Mouse (Mus musculus) cerebellum, adult 11 months (tissue): ENCODE data around the gene Tnnc2.

Source experiments
- DNase-seq: peaks from one replicate; pipeline ENCODE4 v3.0.0; 2022

Gene Tnnc2

GRCm38 (mm10) chr2:164770279-164770678 is 9.5 kb downstream of the Tnnc2 start:
- no peak for DNase-seq

GRCm38 (mm10) chr2:164769258-164770037 is 10.3 kb downstream of the Tnnc2 start, which contains the start of gene Ube2c:
Gene Ube2c (plus strand): TSS chr2:164769898.
- peak; percentile 97 for DNase-seq

- no peak for DNase-seq
Measured at GRCm38 (mm10) chr2:164767812-164768540, 11.8 kb downstream of the Tnnc2 start.

- DNase-seq, result no peak
Measured at GRCm38 (mm10) chr2:164765841-164766240, 13.9 kb downstream of the Tnnc2 start.

GRCm38 (mm10) chr2:164762593-164762992 is 17.2 kb downstream of the Tnnc2 start:
- no peak for DNase-seq

GRCm38 (mm10) chr2:164761971-164762370 is 17.8 kb downstream of the Tnnc2 start:
- no peak for DNase-seq

- no peak for DNase-seq
Measured at GRCm38 (mm10) chr2:164761502-164761901, 18.3 kb downstream of the Tnnc2 start.

GRCm38 (mm10) chr2:164760059-164760833 is 19.5 kb downstream of the Tnnc2 start:
- DNase-seq, result no peak

GRCm38 (mm10) chr2:164758692-164759091 is 21.1 kb downstream of the Tnnc2 start:
- no peak for DNase-seq

GRCm38 (mm10) chr2:164757841-164758240 is 21.9 kb downstream of the Tnnc2 start:
- no peak for DNase-seq

GRCm38 (mm10) chr2:164754800-164755199 is 25.0 kb downstream of the Tnnc2 start:
- DNase-seq, result no peak

GRCm38 (mm10) chr2:164754105-164754504 is 25.7 kb downstream of the Tnnc2 start:
- DNase-seq, result no peak

GRCm38 (mm10) chr2:164752454-164752853 is 27.3 kb downstream of the Tnnc2 start:
- no peak for DNase-seq

- DNase-seq, result no peak
Measured at GRCm38 (mm10) chr2:164748991-164749390, 30.8 kb downstream of the Tnnc2 start.

- no peak for DNase-seq
Measured at GRCm38 (mm10) chr2:164748191-164748590, 31.6 kb downstream of the Tnnc2 start.

GRCm38 (mm10) chr2:164746693-164747092 is 33.1 kb downstream of the Tnnc2 start:
- DNase-seq, result no peak

- DNase-seq, result peak; percentile 87
Measured at GRCm38 (mm10) chr2:164745843-164746479, 33.8 kb downstream of the Tnnc2 start, which contains the start of the genes Wfdc3 and Dnttip1. Gene Wfdc3 (minus strand): TSS chr2:164745931. Gene Dnttip1 (plus strand): TSS chr2:164745983.

GRCm38 (mm10) chr2:164744987-164745386 is 34.8 kb downstream of the Tnnc2 start:
- DNase-seq, result no peak

GRCm38 (mm10) chr2:164739876-164740275 is 39.9 kb downstream of the Tnnc2 start:
- DNase-seq, result no peak

GRCm38 (mm10) chr2:164737377-164738090 is 42.2 kb downstream of the Tnnc2 start:
- no peak for DNase-seq

GRCm38 (mm10) chr2:164735446-164735845 is 44.3 kb downstream of the Tnnc2 start:
- DNase-seq, result no peak

- no peak for DNase-seq
Measured at GRCm38 (mm10) chr2:164734839-164735238, 44.9 kb downstream of the Tnnc2 start.
